Mouse (Mus musculus): ENCODE results near the gene Prcc.
A peak's percentile ranks its signal among the peaks of the same experiment; 100 is the strongest.

The Prcc gene

GRCm38 (mm10) chr3:87885281-87886003 lies at the start of gene Prcc:
TSS of gene Prcc (minus strand) at chr3:87885608.
- peak; percentile 91 to 99 for DNase-seq (ENCODE audit: low spot score in 2 of 2)

DNA sequence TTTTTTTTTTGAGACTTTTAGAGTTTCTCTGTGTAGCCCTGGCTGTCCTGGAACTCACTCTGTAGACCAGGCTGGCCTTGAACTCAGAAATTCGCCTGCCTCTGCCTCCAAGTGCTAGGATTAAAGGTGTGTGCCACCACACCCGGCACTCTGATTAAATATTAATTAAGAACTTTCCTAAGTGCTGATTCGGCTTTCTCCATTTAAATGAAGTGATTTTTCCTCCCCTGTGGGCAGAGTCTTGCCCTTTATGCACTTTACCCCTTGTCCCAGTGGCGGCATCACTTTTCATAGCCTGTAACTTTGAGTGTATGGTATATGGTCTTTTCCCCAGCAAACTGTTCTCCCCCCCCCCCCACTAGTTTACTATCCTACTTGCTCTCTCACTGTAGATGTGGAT lies 49.8 kb upstream of the Prcc start:
- DNase-seq (ENCODE audit: low spot score in 2 of 2): no peak

- DNase-seq (ENCODE audit: low spot score in 2 of 2): no peak
Observed at GRCm38 (mm10) chr3:87934501-87934900, 49.1 kb upstream of the Prcc start.

DNA sequence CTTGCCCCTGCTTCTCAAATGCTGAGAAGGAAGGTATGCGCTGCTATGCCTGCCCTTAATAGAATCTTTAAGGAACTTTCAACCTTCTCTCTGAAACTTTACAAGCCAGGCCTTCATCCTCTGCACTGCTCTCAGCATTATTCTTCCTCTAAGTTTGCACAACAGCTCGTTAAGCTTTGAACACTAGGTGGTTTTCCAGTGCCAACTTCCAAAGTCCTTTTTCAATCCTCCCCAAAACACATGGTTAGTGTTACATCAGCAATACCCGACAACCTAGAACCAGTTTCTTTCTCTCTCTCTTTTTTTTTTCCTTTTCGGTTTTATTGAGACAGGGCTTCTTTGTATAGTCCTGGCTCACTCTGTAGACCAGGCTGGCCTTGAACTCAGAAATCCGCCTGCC lies 48.6 kb upstream of the Prcc start:
- DNase-seq (ENCODE audit: low spot score in 2 of 2): no peak

DNA sequence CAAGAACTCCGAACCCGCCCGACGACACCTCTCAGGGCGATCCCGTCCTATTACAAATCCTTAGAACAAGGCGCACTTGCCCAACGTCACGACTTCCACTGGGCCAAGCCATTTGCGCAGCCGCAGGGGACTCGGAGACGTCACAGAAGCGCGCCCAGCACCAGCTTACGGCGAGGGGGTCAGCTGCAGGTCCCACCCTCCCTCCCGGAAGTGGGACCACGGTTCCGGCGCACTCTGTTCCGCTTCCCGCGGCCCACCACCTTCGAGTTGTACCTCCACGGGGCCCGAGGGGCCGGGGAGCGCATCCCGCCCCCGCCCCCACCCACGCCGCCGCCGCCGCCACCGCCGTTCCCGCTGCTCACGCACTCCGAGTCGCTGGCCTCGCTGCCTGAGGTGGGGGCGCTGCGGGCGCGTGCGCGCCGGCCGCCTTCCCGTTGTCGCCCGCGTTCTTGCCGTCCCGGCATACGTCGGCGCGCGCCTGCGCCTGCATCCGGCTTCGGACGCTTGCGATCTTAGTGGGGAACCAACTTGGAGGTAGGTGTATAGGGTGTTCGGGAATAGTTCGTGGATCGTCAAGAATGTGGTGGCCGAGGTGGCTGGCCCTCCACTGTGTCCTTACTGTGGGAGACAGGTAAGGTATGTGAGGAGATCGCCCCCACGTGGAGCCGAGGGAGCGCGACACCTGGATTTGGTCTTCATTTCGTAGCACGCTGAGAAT lies 44.8 kb upstream of the Prcc start, which contains the start of the genes Isg20l2 and Rrnad1:
Gene Isg20l2, plus strand, starts transcription at position 237 of the 718 bp plus-strand sequence.
Gene Rrnad1, minus strand, starts transcription at position 640 of the 718 bp plus-strand sequence.
- peak; percentile 97 for DNase-seq (ENCODE audit: low spot score in 2 of 2)

DNA sequence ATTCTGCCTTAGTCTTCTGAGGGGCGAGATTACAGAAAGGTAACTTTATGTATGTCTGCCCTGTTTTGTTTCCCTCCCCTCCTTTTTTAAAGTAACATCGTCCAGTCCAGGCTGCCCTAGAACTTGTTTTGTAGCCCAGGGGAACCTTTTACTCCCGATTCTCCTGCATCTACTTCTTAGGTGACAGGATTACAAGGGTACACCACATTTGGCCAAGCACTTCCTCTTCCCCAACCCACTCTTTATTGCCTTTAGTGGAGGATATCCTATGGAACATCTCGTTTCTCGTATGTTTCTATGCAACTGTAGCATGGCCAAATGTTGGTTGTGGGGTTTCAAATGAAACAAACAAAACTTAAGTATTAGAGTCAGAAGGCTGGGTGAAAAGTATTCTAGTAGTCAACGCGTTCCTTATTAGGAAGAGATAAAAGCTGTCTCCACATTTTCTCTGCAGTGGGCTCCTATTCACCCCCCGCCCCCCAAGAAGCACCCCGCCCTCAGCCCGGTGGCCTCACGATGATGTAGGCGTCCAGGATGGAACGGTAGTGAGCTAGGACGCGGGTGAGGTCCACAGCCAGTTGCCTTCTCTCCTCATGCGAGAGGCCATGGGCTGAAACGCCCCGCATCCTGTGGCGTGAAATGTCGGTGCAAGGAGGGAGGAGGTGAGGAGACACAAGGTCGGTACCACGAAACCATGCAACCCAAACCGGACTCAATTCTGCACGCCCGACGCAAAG lies 44.1 kb upstream of the Prcc start:
- DNase-seq (ENCODE audit: low spot score in 2 of 2): no peak

GRCm38 (mm10) chr3:87927452-87927851 lies 42.0 kb upstream of the Prcc start:
- no peak for DNase-seq (ENCODE audit: low spot score in 2 of 2)

DNA sequence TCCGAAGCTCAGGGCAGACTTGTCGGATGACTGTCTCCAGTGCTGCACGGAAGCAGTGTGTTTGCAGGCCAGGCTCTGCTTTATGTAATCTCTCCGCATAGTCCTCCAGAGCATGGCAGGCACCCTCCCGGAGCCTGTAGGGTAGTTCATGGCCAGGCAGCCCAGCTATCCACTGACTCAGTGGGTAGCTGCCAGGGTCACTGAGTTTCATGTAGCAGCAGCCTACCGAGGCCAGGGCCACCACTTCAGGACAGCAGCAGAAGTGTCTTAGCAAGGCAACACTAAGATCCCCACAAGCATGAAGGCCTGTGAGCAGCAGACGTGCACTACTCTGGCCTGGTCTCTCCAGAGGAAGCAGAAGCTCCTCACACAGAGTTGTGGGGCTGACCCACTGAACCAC lies 39.6 kb upstream of the Prcc start:
- no peak for DNase-seq (ENCODE audit: low spot score in 2 of 2)

DNA sequence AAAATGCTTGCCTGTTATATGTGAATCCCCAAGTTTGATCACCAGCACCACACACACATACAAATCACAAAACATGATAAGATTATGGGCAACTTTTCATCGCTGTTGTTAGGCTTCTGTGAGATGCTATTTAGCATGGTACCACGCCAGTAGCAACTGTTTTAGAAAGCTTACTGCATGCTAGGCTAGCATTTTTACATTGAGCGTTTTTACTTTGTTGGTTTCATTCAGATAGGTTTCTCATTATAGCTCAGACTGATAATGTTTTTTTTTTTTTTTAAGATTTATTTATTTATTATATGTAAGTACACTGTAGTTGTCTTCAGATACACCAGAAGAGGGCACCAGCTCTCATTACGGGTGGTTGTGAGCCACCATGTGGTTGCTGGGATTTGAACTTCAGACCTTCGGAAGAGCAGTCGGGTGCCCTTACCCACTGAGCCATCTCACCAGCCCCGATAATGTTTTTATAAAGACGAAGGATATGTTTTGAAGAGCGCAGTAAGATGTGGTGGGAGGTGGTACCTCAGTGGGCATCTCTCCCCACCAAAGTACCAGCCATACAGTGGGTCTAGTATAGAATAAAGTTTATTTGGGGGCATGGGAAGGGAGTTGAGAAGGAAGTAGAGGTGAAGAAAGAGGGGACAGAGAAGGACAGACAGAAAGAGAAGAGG lies 35.0 kb upstream of the Prcc start:
- DNase-seq (ENCODE audit: low spot score in 2 of 2): no peak

DNA sequence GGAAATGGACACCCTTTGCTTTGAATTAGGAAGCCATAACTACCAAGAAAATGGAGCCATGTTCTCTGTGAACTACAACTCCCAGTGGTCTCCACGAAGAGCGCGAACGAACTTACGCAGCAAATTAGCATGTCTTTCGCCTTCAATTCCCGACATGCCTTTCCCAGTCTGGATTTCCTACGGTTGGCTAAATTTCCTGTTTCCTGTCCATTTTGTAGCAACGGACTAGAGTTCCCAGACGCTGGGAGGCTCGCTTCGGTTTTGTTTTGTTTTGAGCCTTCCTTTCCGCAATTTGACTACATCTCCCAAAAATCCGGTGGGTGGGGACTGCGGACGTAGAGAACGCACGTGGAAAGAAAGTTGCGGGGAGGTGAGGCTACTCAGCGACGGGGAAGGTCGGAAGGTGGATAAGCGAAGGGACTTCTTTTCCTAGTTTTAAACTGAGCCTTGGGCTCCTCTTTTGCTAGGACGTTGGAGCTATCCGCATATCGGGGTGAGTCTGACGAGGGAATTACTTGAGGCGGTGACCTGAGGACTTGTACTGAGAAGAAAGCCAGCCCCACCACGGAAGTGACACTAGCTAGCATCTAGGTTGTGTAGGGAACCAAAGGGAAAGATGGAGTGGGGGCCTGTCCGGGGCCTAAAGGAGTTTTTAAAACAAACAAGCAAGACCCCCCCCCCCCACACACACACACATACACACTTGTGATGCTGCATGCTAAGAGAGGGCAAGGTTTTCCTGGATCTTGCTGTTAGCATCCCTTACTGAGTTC lies 34.1 kb upstream of the Prcc start, which contains the start of gene Mrpl24:
Gene Mrpl24, plus strand, starts transcription at position 171 of the 773 bp plus-strand sequence.
- DNase-seq (ENCODE audit: low spot score in 2 of 2): peak; percentile 84 to 92

DNA sequence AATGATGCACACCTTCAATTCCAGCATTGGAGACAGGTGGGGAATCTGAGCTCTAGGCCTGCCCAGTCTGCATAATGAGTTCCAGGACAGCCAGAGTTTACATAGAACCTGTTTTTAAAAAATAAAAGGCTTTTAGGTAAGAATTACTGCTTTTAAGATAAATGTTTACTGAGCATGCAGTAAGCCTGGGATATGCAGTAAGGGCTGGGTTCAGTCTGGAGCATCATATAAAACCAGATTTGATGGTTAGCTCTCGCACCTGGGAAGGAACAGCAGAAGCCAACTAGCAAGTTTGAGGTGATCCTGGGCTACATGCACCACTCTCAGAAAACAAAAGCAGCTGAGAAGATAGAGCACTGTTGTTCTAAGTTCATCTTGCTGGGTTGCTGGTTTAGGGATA lies 33.1 kb upstream of the Prcc start:
- no peak for DNase-seq (ENCODE audit: low spot score in 2 of 2)

- no peak for DNase-seq (ENCODE audit: low spot score in 2 of 2)
Observed at GRCm38 (mm10) chr3:87916990-87917389, 31.6 kb upstream of the Prcc start.

- no peak for DNase-seq (ENCODE audit: low spot score in 2 of 2)
Observed at GRCm38 (mm10) chr3:87913891-87914290, 28.5 kb upstream of the Prcc start.

DNA sequence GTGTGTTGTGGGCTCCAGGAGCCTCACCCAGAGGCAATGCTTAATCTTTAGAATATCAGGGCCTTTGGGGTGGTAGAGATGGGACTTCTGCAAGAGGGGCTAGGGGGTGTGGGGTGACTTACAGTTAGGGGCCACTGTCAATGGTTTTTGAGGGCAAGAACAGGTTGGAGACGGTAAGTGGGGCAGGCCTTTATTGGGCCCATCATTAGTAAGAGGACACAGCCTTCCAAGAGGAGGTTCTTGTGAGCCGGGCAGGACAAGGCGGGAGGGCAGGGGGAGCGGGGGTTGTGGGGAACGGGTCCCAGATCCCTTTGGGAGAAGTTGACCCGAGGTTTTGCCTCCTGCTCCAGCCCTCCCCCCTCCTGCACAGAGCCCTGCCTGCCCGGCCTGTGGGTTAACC lies 28.1 kb upstream of the Prcc start:
- DNase-seq (ENCODE audit: low spot score in 2 of 2): no peak

GRCm38 (mm10) chr3:87910573-87911141 lies 25.2 kb upstream of the Prcc start:
- DNase-seq (ENCODE audit: low spot score in 2 of 2): no peak

DNA sequence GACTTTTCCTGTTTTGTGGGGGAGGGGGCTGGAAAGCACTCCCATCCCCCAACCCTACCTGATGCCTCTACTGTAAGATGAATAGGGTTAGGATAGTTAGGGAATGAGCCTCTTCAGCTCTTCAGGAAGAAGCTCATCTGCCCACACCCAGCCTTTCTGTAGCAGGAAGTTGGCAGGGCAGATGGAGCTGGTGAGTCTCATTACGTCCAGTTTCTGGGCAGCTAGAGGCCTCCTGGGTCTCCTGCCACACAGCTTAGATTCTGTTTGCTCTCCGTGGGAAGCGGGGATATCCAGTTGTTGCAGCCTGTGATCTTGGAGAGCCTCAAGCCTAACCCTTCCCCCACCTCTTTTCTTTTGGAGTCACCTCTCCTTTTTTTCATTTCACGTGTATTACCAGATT lies 24.5 kb upstream of the Prcc start:
- DNase-seq (ENCODE audit: low spot score in 2 of 2): no peak

DNA sequence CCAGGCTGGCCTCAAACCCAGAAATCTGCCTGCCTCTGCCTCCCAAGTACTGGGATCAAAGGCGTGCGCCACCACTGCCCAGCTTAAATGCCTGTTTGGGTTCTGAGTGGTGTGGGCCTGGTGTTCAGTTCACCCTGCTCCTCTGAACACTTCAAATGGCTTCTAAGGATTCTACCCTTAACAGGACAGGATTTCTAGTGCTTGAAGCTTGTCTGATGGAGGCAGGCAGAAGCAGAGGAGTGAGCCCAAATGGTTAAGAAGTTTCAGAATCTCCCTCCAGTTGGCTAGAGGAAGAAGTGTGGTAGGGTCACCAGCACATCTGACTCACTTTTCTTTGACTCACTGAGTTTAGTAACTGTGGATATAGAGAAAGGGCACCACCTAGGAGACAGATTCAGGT lies 24.0 kb upstream of the Prcc start:
- no peak for DNase-seq (ENCODE audit: low spot score in 2 of 2)

- DNase-seq (ENCODE audit: low spot score in 2 of 2): no peak
Observed at GRCm38 (mm10) chr3:87907906-87908305, 22.5 kb upstream of the Prcc start.

DNA sequence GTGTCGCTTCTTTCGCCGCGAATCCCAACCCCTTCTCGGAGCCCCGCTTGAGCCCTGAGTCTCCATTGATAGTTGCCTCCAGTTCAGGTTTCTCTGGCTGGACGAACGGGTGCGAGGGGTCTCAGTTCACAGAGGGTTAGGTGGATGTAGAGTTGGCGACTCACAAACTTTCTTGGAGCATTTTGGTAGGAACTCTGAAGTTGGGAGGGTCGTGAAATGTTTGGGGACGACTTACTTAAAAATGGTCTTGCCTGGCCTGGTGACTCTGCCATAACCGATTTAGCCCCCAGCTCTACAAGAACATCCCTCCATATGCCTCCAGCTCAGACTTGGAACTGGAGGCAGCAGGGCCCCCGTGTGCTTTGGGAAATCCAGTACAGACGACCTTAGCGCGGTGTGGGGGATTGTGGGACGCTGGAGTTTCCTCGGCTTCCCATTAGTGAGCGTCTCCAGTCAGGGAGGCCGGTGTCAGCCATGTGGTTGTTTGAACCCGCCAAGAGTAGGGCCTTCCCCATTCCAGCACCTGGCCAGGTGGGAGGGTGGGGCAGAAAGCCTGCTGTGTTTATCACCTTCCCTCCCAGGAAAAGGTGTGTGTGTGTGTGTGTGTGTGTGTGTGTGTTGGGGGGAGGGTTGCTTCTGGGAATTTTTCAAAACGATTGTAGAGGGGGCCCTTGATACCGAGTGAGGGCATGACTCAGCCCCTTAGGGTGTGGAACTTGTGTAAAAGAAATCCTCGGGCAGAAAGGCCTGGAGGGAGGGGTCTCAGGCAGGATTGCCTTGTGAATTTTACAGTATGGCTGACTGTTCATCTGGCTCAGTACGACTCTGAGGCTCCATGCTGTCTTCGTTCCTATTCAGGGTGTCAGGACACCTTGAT lies 21.8 kb upstream of the Prcc start:
- no peak for DNase-seq (ENCODE audit: low spot score in 2 of 2)

- DNase-seq (ENCODE audit: low spot score in 2 of 2): no peak
Observed at GRCm38 (mm10) chr3:87906601-87906980, 21.2 kb upstream of the Prcc start.

All from right cerebral cortex, postnatal 36 days (tissue).